Mouse (Mus musculus) intestine, postnatal 0 days (tissue): Measurements from ENCODE around the gene Ap3s2. TPM values are rescaled to one million over a fixed set of nuclear protein-coding genes. Genes with fewer than 3 reads are reported as not detected.

ENCODE experiments used
- ATAC-seq: fragments of 200-750 bp; cut with Nextera tagmentation; 2 replicates; pipeline ENCODE4 v1.8.0; 2017; ENCODE audit warnings: mild to moderate bottlenecking, moderate TSS enrichment, moderate library complexity
- H3K27ac ChIP-seq: fragments of 300-500 bp; sonication (generic); 2 replicates; pipeline ENCODE4 v1.5.1; 2014; ENCODE audit warnings: mild to moderate bottlenecking, low read depth, low read length, moderate library complexity
- H3K27me3 ChIP-seq: fragments of 300-500 bp; sonication (generic); replicated peaks from 2 replicates; pipeline ENCODE4 v1.6.1; 2014; ENCODE audit warnings: low read length, mixed read lengths; ENCODE audit not compliant: control insufficient read depth, insufficient read depth
- H3K36me3 ChIP-seq: fragments of 300-500 bp; sonication (generic); 2 replicates; pipeline ENCODE4 v1.6.1; 2014; ENCODE audit warnings: mild to moderate bottlenecking, moderate library complexity; ENCODE audit not compliant: control insufficient read depth, insufficient read depth
- H3K4me1 ChIP-seq: fragments of 300-500 bp; sonication (generic); replicated peaks from 2 replicates; pipeline ENCODE4 v1.6.1; 2014; ENCODE audit warnings: antibody characterized with exemption, low read length, mixed read lengths; ENCODE audit not compliant: control insufficient read depth, insufficient read depth
- H3K4me2 ChIP-seq: fragments of 300-500 bp; sonication (generic); replicated peaks from 2 replicates; pipeline ENCODE4 v1.6.1; 2014; ENCODE audit warnings: low read depth, mild to moderate bottlenecking, moderate library complexity
- H3K4me3 ChIP-seq: fragments of 300-500 bp; sonication (generic); 2 replicates; pipeline ENCODE4 v1.5.1; 2014; ENCODE audit warnings: low read depth, low read length
- H3K9ac ChIP-seq: fragments of 300-500 bp; sonication (generic); 2 replicates; pipeline ENCODE4 v1.6.1; 2014; ENCODE audit warnings: mild to moderate bottlenecking, low read depth, low read length
- H3K9me3 ChIP-seq: fragments of 300-500 bp; sonication (generic); 2 replicates; pipeline ENCODE4 v1.6.1; 2016; ENCODE audit warnings: mixed run types; ENCODE audit not compliant: control insufficient read depth
- CTCF ChIP-seq: sonication (generic); IDR thresholded peaks from 2 replicates; pipeline ENCODE4 v1.5.1; 2016; ENCODE audit warnings: low read depth, mild to moderate bottlenecking, control low read depth, antibody characterized with exemption, moderate library complexity
- WGBS: fragments of 180-500 bp; shearing (Covaris S2); extraction: QIAGEN DNeasy Blood & Tissue Kit; methylation state at CpG from one replicate; pipeline ENCODE4 v1.1.7; 2014; 5-methylcytosine and 5-hydroxymethylcytosine counted together
- polyA plus RNA-seq: library from polyadenylated mRNA; unstranded; fragments of >200 nt; fragmentation: Nextera tagmentation; extraction: Ambion mirVana; gene quantifications from 2 replicates; pipeline ENCODE4 v1.2.1, GENCODE M21; 2015

The Ap3s2 gene
- polyA plus RNA-seq, 1 experiment from 2014 or later, result 21.3 TPM

GRCm38 (mm10) chr7:79881901-79882300 lies 38.5 kb downstream of the Ap3s2 start:
- 48% methylated on average over 6 of the region's 6 CpGs for WGBS
- no peak overlapping the region for H3K27ac ChIP-seq
- no peak for TF ChIP-seq CTCF
- peaks cover 16% of the 10 kb centered on the region for H3K36me3 ChIP-seq
- H3K4me3 ChIP-seq, result no peak overlapping the region
- H3K4me2 ChIP-seq, result no peak overlapping the region
- no peak for ATAC-seq
- H3K4me1 ChIP-seq, result peaks cover 13% of the 10 kb centered on the region
- no peaks in the 10 kb centered on the region for H3K27me3 ChIP-seq
- no peak overlapping the region for H3K9ac ChIP-seq
- H3K9me3 ChIP-seq, result no peaks in the 10 kb centered on the region

DNA sequence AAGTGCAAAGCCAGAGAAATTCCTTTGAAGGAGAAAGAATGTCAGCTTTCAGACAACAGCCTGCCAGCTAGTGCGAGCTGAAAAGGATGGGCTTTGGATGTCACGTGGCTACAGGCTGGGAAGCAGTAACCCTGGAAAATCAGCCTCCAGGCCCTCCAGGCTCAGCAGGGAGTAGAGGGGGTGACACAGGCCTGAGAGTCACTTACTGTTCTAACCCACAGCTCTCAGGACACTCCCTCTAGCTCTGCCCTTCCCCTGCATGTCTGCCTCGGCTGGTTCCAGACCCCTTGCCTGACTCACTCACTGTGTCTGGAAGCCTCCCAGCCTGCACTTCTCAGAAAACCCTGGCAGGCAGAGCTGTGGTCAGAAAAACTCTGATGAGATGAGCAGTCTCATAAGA lies 39.5 kb downstream of the Ap3s2 start:
- no peak overlapping the region for H3K4me2 ChIP-seq
- no peak overlapping the region for H3K27ac ChIP-seq
- no peak for TF ChIP-seq CTCF
- no peak overlapping the region for H3K9ac ChIP-seq
- 44% methylated on average over 3 of the region's 3 CpGs for WGBS
- H3K36me3 ChIP-seq, result peaks cover 25% of the 10 kb centered on the region
- no peak for ATAC-seq
- no peaks in the 10 kb centered on the region for H3K27me3 ChIP-seq
- H3K4me3 ChIP-seq, result no peak overlapping the region
- H3K4me1 ChIP-seq, result peaks cover 13% of the 10 kb centered on the region
- no peaks in the 10 kb centered on the region for H3K9me3 ChIP-seq

DNA sequence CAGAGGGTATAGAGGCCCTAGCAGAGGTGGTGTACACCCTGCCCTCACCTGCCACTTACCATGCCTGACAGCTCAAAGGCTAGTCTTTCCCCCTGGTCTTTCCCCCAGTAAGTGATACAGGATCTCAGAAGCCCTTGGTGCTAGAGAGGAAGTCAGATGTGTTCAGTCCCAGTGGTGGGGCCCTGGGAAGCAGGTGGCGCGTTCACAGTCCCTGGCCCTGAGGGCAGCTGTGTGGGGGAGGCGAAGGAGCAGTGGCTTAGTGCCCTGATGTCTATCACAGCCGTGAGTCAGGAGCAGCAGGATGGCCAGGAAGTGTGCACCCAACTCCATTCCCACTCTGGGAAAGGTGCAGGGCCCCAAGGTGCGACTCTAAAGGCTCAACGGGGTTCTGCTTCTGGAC lies 40.4 kb downstream of the Ap3s2 start:
- peak; percentile 49 for ATAC-seq
- Histone ChIP-seq H3K4me1 (peaks cover 13% of the 10 kb centered on the region), H3K4me2 (no peak overlapping the region), H3K9me3 (no peaks in the 10 kb centered on the region), H3K27me3 (no peaks in the 10 kb centered on the region), H3K4me3 (no peak overlapping the region), H3K36me3 (peaks cover 26% of the 10 kb centered on the region), H3K9ac (no peak overlapping the region), H3K27ac (peak overlapping the region; percentile 46; the same call in 1 of the 2 replicates)
- 59% methylated on average over 6 of the region's 6 CpGs for WGBS
- no peak for TF ChIP-seq CTCF

DNA sequence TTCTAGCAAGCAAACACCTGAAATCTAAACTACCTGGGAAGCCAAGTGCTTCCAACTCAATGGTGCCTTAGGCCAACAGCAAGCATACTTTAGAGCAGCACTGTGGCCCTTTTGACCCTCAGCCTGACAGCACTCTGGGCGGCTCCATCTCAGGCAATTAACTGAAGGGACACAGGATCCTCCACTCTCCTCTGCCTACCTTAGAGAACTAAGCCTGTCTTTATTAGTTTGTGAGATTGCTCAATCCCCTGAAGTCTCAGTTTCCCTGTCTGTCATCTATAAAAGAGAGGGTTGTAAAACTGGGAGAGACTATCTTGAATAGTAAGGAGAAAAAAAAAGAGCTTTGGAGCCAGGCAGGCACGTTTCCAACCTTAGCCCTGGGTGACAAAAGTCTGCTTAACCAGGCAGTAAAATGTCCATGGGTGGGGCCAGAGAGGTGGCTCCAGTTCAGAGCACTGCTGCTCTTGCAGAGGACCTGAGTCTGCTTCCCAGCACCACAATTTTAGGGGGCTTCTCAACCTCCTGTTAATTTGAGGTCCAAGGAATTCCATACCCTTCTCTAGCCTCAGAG lies 41.9 kb downstream of the Ap3s2 start:
- WGBS, result 31% methylated on average over 2 of the region's 2 CpGs
- H3K4me1 ChIP-seq, result peaks cover 12% of the 10 kb centered on the region
- no peaks in the 10 kb centered on the region for H3K27me3 ChIP-seq
- no peaks in the 10 kb centered on the region for H3K9me3 ChIP-seq
- H3K4me3 ChIP-seq, result no peak overlapping the region
- H3K4me2 ChIP-seq, result no peak overlapping the region
- peak overlapping the region; percentile 60 for H3K27ac ChIP-seq
- H3K36me3 ChIP-seq, result peaks cover 26% of the 10 kb centered on the region
- no peak for TF ChIP-seq CTCF
- H3K9ac ChIP-seq, result no peak overlapping the region
- ATAC-seq, result peak; percentile 78

DNA sequence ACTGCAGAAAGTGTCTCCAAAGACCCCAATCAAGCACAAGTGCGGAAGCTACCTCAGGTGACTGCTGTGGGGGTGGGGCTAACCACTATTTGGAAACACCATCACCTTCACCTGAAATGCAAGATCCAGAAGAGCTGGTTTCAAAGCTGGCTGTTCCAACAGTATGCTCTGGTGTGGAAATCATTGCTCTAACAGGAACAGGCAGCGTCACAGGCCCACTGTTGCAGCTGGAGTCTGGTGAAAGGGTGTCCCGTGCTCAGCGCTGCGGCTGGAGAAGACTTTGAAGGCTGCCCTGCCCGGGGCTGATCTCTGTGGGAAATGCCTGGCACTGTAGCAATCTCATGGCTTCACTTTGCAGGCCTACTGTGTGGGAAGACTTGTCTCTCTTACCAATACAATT lies 47.0 kb downstream of the Ap3s2 start:
- no peak for ATAC-seq
- Histone ChIP-seq H3K27me3 (no peaks in the 10 kb centered on the region), H3K4me1 (no peaks in the 10 kb centered on the region), H3K4me3 (no peak overlapping the region), H3K9me3 (no peaks in the 10 kb centered on the region), H3K9ac (no peak overlapping the region), H3K36me3 (peaks cover 11% of the 10 kb centered on the region; the same call in 1 of the 2 replicates), H3K4me2 (no peak overlapping the region), H3K27ac (no peak overlapping the region)
- WGBS, result 87% methylated on average over 6 of the region's 6 CpGs
- TF ChIP-seq CTCF, result no peak

- H3K9me3 ChIP-seq, result no peaks in the 10 kb centered on the region
- no peak overlapping the region for H3K4me3 ChIP-seq
- WGBS, result 88% methylated on average over 6 of the region's 6 CpGs
- peaks cover 10% of the 10 kb centered on the region; the same call in 1 of the 2 replicates for H3K36me3 ChIP-seq
- H3K9ac ChIP-seq, result no peak overlapping the region
- H3K4me1 ChIP-seq, result no peaks in the 10 kb centered on the region; the same call in 1 of the 2 replicates
- H3K4me2 ChIP-seq, result no peak overlapping the region
- H3K27ac ChIP-seq, result no peak overlapping the region
- TF ChIP-seq CTCF, result no peak
- H3K27me3 ChIP-seq, result no peaks in the 10 kb centered on the region
- ATAC-seq, result no peak
These were observed 48.6 kb downstream of the Ap3s2 start for GRCm38 (mm10) chr7:79871797-79872345.
